Mouse (Mus musculus) ovary, postnatal 36 days (tissue): ENCODE data around the gene Tmco5b.

ENCODE experiments used
- DNase-seq: peaks from one replicate; pipeline ENCODE4 v3.0.0; 2022; ENCODE audit warnings: low spot score, mixed read lengths

Tmco5b gene

GRCm38 (mm10) chr2:113285432-113285831, at the start of gene Tmco5b:
Gene Tmco5b (plus strand): TSS chr2:113285732.
- no peak for DNase-seq

- no peak for DNase-seq
Observed at GRCm38 (mm10) chr2:113236993-113237392, 48.5 kb upstream of the Tmco5b start.

DNA sequence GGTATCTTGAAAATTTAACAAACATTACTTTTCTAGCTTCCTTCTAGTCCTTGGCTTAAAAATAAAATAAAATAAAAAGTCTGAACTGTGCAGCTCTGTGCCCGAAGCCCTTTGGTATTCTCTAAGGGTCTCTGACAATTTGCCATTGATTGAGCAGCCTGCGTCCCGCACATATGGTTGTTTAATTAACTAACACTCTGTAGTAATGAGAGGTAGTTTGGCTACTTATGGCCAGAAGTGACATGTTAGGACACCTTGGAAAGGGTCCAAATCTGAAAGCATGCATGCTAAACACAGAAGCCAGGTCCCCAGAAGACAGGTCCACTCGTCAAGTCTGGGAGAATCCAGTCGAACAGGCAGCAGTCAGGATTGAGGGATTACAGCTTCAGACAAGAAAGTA, 46.7 kb upstream of the Tmco5b start:
- DNase-seq, result no peak

DNA sequence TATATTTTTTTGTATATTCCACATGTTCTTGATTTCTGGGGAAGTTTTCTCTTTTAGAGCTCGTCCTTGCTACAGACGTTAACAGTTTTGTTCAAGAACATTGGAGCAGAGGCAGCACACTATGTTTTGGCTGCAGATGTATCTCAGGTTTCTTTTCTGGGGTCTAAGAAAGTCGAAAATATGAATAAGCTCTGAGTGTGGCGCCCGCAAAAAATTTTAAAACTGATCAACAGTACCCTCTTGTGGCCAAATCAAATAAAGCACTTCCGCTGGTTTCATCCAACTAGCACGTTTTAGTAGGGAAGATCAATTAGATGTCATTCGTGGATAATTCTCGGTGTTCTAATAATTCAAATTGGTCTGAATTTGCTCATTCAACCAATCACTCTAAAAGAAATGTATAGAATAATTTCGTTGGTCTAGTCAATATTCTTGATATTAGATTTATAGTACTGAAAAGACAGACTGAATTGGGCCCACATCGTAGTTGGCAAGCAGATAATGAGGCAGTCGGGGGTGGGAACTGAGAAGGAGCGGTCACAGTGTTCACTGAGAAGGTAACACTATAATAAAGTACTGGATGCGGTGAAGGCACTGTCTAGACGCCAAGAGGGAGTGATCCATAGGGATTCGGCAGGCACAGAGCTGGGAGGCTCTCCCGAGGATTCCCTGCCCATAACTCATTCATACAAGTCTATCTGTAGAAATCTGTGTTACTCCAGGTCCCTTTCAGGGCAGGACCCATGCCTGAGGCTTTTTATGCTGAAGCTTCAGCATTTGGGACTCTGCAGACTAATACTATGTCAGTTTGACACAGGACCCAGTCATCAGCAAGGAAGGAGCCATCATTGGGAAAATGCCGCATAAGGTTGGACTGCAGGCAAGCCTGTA, 17.1 kb downstream of the Tmco5b start:
- DNase-seq, result no peak

DNA sequence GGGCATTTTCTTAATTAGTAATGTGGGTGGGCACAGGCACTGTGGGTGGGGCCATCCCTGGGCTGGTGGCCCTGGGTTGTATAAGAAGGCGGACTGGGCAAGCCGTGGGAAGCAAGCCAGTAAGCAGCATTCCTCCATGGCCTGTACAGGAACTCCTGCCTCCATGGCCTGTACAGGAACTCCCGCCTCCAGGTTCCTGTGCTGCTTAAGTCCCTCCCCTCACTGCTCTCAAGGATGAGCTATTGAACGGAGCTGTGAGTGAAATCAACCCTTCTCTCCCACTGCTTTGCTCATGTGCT, 17.7 kb downstream of the Tmco5b start:
- DNase-seq, result no peak

GRCm38 (mm10) chr2:113305339-113305738, 19.8 kb downstream of the Tmco5b start:
- DNase-seq, result peak; percentile 62

GRCm38 (mm10) chr2:113311211-113311610, 25.7 kb downstream of the Tmco5b start:
- no peak for DNase-seq

DNA sequence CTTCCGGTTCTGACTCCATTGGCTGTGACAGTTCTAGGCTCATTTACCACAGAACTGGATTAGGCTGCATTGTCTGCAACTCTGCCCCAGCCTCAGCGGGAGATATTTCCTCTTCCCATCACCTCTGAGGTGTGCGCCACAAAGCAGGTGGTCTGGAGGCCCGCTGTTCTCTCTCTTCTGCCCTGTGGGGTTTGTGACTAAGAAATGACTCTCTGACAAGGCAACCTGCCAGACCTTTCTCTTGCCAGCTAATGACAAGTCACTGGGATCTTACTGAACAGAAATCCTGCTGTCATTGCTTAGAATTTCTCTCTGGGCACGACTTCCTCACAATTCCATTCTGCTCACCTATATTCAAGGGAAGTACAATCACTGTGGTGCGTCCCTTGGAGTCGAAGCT, 37.5 kb downstream of the Tmco5b start:
- no peak for DNase-seq

GRCm38 (mm10) chr2:113333799-113334541, 48.4 kb downstream of the Tmco5b start:
- DNase-seq, result no peak

DNA sequence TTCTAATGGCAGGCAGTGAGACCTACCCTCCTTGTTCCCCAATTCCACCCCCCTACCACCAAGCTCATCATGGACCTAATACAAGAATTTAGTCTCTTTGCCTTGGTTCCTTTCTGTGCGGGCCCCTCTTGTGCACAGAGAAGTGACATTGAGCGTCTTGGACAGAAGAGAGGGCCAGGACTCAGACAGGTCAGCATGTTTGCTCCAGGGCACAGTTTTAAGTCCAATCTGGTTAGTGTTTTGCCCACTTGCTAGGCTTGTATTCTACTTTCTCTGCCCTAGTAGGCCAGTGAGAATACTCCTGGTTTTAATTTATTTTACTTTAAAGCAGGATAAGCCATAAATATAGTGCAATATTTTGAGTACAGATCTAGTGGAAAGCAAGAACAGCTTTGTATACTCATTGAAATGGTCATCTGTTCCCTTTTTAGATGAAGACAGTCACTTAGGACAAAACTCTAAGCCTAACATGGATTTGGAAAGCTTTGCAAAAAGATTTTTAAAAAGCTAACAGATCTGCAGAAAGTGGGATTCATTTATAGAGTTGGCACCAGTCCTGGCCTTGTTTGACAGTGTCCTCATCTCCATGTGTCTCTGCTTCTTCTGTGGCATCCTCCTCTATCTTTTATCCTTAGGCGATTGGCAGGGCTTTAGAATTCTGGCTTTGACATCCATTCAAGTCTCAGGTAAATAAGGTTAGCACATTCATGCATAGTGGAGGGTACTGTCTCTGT, 50.2 kb downstream of the Tmco5b start:
- no peak for DNase-seq

- no peak for DNase-seq
Observed at GRCm38 (mm10) chr2:113344536-113344935, 59.0 kb downstream of the Tmco5b start.
